In genomic region chr6:121210149-121210925, GRCm38 (mm10) we compare ENCODE assay signal across 8 mouse cellular contexts. TPM values are rescaled to one million over a fixed set of nuclear protein-coding genes. Genes with fewer than 3 reads are reported as not detected.
DNase-seq lines count a peak whose midpoint lies in the region; ATAC-seq and TF ChIP-seq lines count a peak whose summit lies in the region.

Gene Tuba8 (plus strand): TSS chr6:121210696.

- peaks cover 11% of the 10 kb centered on the region; the same call in 1 of the 2 replicates for H3K27me3 ChIP-seq in forebrain, embryonic 14.5 days (replicated peaks; ENCODE audit: control insufficient read depth, insufficient read depth, low read length)
- peaks cover 32% of the 10 kb centered on the region for H3K27me3 ChIP-seq in heart, postnatal 0 days (ENCODE audit: control insufficient read depth, insufficient read depth, low read length)
- peaks cover 37% of the 10 kb centered on the region for H3K27me3 ChIP-seq in liver, embryonic 13.5 days
- H3K27me3 ChIP-seq in stomach, embryonic 15.5 days (replicated peaks) = peaks cover 20% of the 10 kb centered on the region

- H3K4me1 ChIP-seq in forebrain, embryonic 14.5 days (ENCODE audit: control insufficient read depth, insufficient read depth, low read length) = peaks cover 14% of the 10 kb centered on the region
- peaks cover 13% of the 10 kb centered on the region for H3K4me1 ChIP-seq in heart, postnatal 0 days (ENCODE audit: control insufficient read depth, insufficient read depth)
- H3K4me1 ChIP-seq in liver, embryonic 13.5 days (replicated peaks) = peaks cover 28% of the 10 kb centered on the region
- H3K4me1 ChIP-seq in stomach, embryonic 15.5 days = peaks cover 16% of the 10 kb centered on the region

- no peak for TF ChIP-seq CTCF in heart, postnatal 0 days (IDR thresholded peaks at IDR 0.05; ENCODE audit: low read depth)

- no peak for TF ChIP-seq EP300 in heart, postnatal 0 days (IDR thresholded peaks at IDR 0.05; ENCODE audit: low read depth)

- H3K27ac ChIP-seq in forebrain, embryonic 14.5 days (ENCODE audit: low read depth, low read length) = no peak within 1 kb of the TSS
- H3K27ac ChIP-seq in heart, postnatal 0 days (ENCODE audit: low read depth) = no peak within 1 kb of the TSS
- no peak within 1 kb of the TSS for H3K27ac ChIP-seq in liver, embryonic 13.5 days
- no peak within 1 kb of the TSS for H3K27ac ChIP-seq in stomach, embryonic 15.5 days

- 4% methylated on average over 30 of the region's 30 CpGs for WGBS in forebrain, embryonic 14.5 days
- WGBS in heart, postnatal 0 days = 5% methylated on average over 30 of the region's 30 CpGs
- 2% methylated on average over 30 of the region's 30 CpGs for WGBS in liver, embryonic 13.5 days (ENCODE audit: insufficient replicate concordance)
- WGBS in stomach, embryonic 15.5 days = 3% methylated on average over 30 of the region's 30 CpGs

- H3K9ac ChIP-seq in forebrain, embryonic 14.5 days (ENCODE audit: low read length) = peak within 1 kb of the TSS; percentile 59
- H3K9ac ChIP-seq in heart, postnatal 0 days (replicated peaks; ENCODE audit: low read depth, low read length) = peak within 1 kb of the TSS; percentile 50
- H3K9ac ChIP-seq in liver, embryonic 13.5 days = peak within 1 kb of the TSS; percentile 40
- H3K9ac ChIP-seq in stomach, embryonic 15.5 days = no peak within 1 kb of the TSS

- H3K4me3 ChIP-seq in forebrain, embryonic 14.5 days (ENCODE audit: low read depth, low read length) = peak within 1 kb of the TSS; percentile 37
- H3K4me3 ChIP-seq in heart, postnatal 0 days (ENCODE audit: low read depth, low read length) = peak within 1 kb of the TSS; percentile 55
- peak within 1 kb of the TSS; percentile 49 for H3K4me3 ChIP-seq in liver, embryonic 13.5 days (replicated peaks)
- H3K4me3 ChIP-seq in stomach, embryonic 15.5 days (replicated peaks) = peak within 1 kb of the TSS; percentile 38

- no peaks in the 10 kb centered on the region for H3K9me3 ChIP-seq in forebrain, embryonic 14.5 days (replicated peaks; ENCODE audit: control insufficient read depth, low read length)
- no peaks in the 10 kb centered on the region for H3K9me3 ChIP-seq in heart, postnatal 0 days (replicated peaks; ENCODE audit: control insufficient read depth, low read length)
- H3K9me3 ChIP-seq in liver, embryonic 13.5 days (replicated peaks) = no peaks in the 10 kb centered on the region
- no peaks in the 10 kb centered on the region for H3K9me3 ChIP-seq in stomach, embryonic 15.5 days

- peak; percentile 74 for ATAC-seq in forebrain, embryonic 14.5 days
- ATAC-seq in heart, postnatal 0 days (ENCODE audit: insufficient read depth, low read depth) = peak; percentile 73
- ATAC-seq in liver, embryonic 13.5 days (ENCODE audit: low read depth) = peak; percentile 66
- ATAC-seq in stomach, embryonic 15.5 days (ENCODE audit: insufficient read depth, low FRiP score, low read depth) = peak; percentile 59

- H3K36me3 ChIP-seq in forebrain, embryonic 14.5 days (ENCODE audit: control insufficient read depth, insufficient read depth, low read length) = no peaks in the 10 kb centered on the region
- no peaks in the 10 kb centered on the region for H3K36me3 ChIP-seq in heart, postnatal 0 days (replicated peaks; ENCODE audit: control insufficient read depth, insufficient read depth, low read length)
- H3K36me3 ChIP-seq in liver, embryonic 13.5 days = no peaks in the 10 kb centered on the region
- no peaks in the 10 kb centered on the region for H3K36me3 ChIP-seq in stomach, embryonic 15.5 days

- H3K4me2 ChIP-seq in forebrain, embryonic 14.5 days (ENCODE audit: low read length) = peak within 1 kb of the TSS; percentile 86
- H3K4me2 ChIP-seq in heart, postnatal 0 days (ENCODE audit: low read depth, low read length) = peak within 1 kb of the TSS; percentile 97
- H3K4me2 ChIP-seq in liver, embryonic 13.5 days = peak within 1 kb of the TSS; percentile 60
- H3K4me2 ChIP-seq in stomach, embryonic 15.5 days = peak within 1 kb of the TSS; percentile 84

- peak; percentile 12 to 16 for DNase-seq in CD8-positive naive resting alpha-beta T cell, adult 2 months (ENCODE audit: low read depth in 2 of 2, low spot score in 2 of 2)
- peak; percentile 50 for DNase-seq in cerebellum, adult 11 months
- DNase-seq in forebrain, embryonic 14.5 days (ENCODE audit: low spot score) = peak; percentile 25
- peak; percentile 26 for DNase-seq in heart, postnatal 0 days (ENCODE audit: low spot score)
- DNase-seq in kidney, postnatal 14 days = peak; percentile 49
- peak; percentile 11 for DNase-seq in liver, embryonic 13.5 days
- peak; percentile 35 for DNase-seq in naive thymus-derived CD4-positive, alpha-beta T cell, adult 2 months (ENCODE audit: low read depth)

RNA-seq across cellular contexts. Expression of gene Tuba8, which starts in this region (rescaled TPM):
- polyA plus RNA-seq in forebrain, embryonic 14.5 days (2014; fragmentation: Nextera tagmentation; extraction: Ambion mirVana) = 0.22 and 0.33 TPM in 2 replicates
- total RNA-seq in heart, postnatal 0 days (2014; rRNA removed; ENCODE audit: low replicate concordance) = 2.7 and 5.6 TPM in 2 replicates
- polyA plus RNA-seq in heart, postnatal 0 days (2015; fragmentation: Nextera tagmentation; extraction: Ambion mirVana) = 3.6 and 6.0 TPM in 2 replicates
- polyA plus RNA-seq in liver, embryonic 13.5 days (2015; fragmentation: Nextera tagmentation; extraction: Ambion mirVana) = 6.7 and 7.7 TPM in 2 replicates
- 0.59 and 1.0 TPM in 2 replicates for polyA plus RNA-seq in stomach, embryonic 15.5 days (2015; fragmentation: Nextera tagmentation; extraction: Ambion mirVana)

Comparison
In these comparisons a context has a peak if more than half of its experiments do, and no peak if none do; other contexts are left out.
1. Peak in DNase-seq, ATAC-seq, H3K4me3 ChIP-seq, H3K9ac ChIP-seq and H3K4me2 ChIP-seq in forebrain, embryonic 14.5 days; RNA of the gene not detected or under 1 TPM.